Mouse (Mus musculus) lung, postnatal 0 days (tissue): ENCODE data around the gene Memo1. TPM values are rescaled to one million over a fixed set of nuclear protein-coding genes. Genes with fewer than 3 reads are reported as not detected.
"Not testable (repeated sequence)": the region's sequence is repeated elsewhere in the genome, so short reads cannot be mapped to it uniquely, and the experiment has no call there.

Experiments used
- ATAC-seq: fragments of 200-750 bp; cut with Nextera tagmentation; 2 replicates; pipeline ENCODE4 v1.8.0; 2017; ENCODE audit warnings: moderate library complexity
- DNase-seq: peaks from one replicate; pipeline ENCODE4 v3.0.0-alpha.2; 2016; ENCODE audit warnings: low spot score
- H3K27ac ChIP-seq: fragments of 300-500 bp; sonication (generic); 2 replicates; pipeline ENCODE4 v1.5.1; 2014; ENCODE audit warnings: antibody characterized with exemption, mild to moderate bottlenecking, low read length, mixed read lengths
- H3K27me3 ChIP-seq: fragments of 300-500 bp; sonication (generic); replicated peaks from 2 replicates; pipeline ENCODE4 v1.6.1; 2014; ENCODE audit warnings: low read length, mixed read lengths; ENCODE audit not compliant: insufficient read depth
- H3K36me3 ChIP-seq: fragments of 300-500 bp; sonication (generic); 2 replicates; pipeline ENCODE4 v1.6.1; 2014; ENCODE audit warnings: low read length, mixed read lengths; ENCODE audit not compliant: insufficient read depth
- H3K4me1 ChIP-seq: fragments of 300-500 bp; sonication (generic); 2 replicates; pipeline ENCODE4 v1.6.1; 2014; ENCODE audit warnings: antibody characterized with exemption, low read depth, low read length, mixed read lengths; ENCODE audit not compliant: insufficient read depth
- H3K4me2 ChIP-seq: fragments of 300-500 bp; sonication (generic); replicated peaks from 2 replicates; pipeline ENCODE4 v1.6.1; 2014; ENCODE audit warnings: low read depth, mild to moderate bottlenecking, low read length, moderate library complexity, mixed read lengths
- H3K4me3 ChIP-seq: fragments of 300-500 bp; sonication (generic); 2 replicates; pipeline ENCODE4 v1.5.1; 2014; ENCODE audit warnings: low read depth, low read length
- H3K9ac ChIP-seq: fragments of 300-500 bp; sonication (generic); replicated peaks from 2 replicates; pipeline ENCODE4 v1.6.1; 2014; ENCODE audit warnings: low read depth, mild to moderate bottlenecking
- H3K9me3 ChIP-seq: fragments of 300-500 bp; sonication (generic); 2 replicates; pipeline ENCODE4 v1.6.1; 2016; ENCODE audit warnings: low read length, mixed read lengths
- CTCF ChIP-seq: IDR thresholded peaks from 2 replicates; pipeline ENCODE4 v1.5.1; 2016; ENCODE audit warnings: antibody characterized with exemption, mild to moderate bottlenecking
- EP300 ChIP-seq: IDR thresholded peaks from 2 replicates; pipeline ENCODE4 v1.6.1; 2016; ENCODE audit warnings: antibody characterized with exemption, mild to moderate bottlenecking, control low read depth
- WGBS: fragments of 180-500 bp; shearing (Covaris S2); extraction: QIAGEN DNeasy Blood & Tissue Kit; methylation state at CpG from one replicate; pipeline ENCODE4 v1.1.7; 2014; 5-methylcytosine and 5-hydroxymethylcytosine counted together
- polyA plus RNA-seq: library from polyadenylated mRNA; unstranded; fragments of >200 nt; fragmentation: Nextera tagmentation; extraction: Ambion mirVana; gene quantifications from 2 replicates; pipeline ENCODE4 v1.2.1, GENCODE M21; 2015

The Memo1 gene
- polyA plus RNA-seq, 1 experiment from 2014 or later: 54.2 TPM

DNA sequence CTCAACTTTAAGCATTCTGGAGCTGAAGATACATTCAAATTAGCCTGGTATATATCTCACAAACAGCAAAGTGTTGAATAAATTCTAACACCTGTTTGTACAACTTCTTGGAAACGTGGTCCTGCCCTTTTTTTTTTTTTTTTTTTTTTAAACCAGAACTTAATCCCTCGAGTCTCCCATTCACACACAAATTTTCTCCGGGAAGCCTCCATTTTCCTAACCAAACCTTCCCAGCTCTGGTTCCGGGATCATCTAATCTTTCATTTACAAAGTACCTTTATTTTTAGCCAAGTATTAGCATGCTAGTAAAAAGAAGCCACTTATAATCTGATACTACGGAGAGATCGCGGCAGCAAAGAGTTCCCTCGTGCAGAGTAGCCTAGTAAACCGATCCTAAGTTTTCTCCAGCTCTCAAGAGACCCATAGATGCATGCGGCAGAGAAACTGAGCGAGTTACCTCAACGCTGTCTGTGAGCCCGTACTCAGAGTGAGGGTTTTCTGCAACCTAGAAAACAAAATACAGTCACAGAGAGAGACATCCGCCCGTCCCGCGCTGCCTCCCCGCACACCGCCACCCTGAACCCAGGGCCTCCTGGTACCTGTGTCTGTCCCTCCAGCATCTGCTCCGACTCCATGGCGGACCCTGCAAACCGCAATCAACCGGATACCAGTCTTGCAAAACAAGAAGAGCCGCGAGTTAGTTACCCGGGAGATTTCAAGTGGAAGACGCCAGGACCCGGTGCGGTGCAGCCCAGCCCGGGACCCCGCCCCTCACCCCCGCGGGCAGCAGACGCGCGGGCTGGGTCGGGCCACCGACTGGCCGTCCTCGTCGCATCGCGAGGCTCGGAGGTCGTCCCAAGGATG is 20.4 kb upstream of the Memo1 start:
- peak; percentile 83 for ATAC-seq
- under 1% methylated on average over 45 of the region's 45 CpGs for WGBS

DNA sequence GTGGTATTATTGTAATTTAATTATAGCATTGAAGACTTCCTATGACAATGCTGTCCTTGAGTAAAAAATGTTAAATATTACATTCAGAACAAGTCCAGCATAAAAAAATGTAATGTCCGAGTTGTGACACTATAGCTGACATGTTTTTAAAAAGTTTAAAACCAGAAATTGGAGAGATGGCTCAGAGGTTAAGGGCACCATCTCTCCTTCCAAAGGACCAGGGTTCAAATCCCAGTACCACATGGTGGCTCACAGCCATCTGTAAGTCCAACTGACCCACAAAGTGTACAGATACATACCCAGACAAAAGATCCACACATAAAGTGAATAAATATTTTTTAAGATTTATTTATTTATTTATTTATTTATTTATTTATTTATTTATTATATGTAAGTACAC is 10.7 kb upstream of the Memo1 start:
- 84% methylated on average over 1 of the region's 1 CpGs for WGBS
- H3K4me1 ChIP-seq: no peaks in the 10 kb centered on the region
- TF ChIP-seq CTCF (no peak), EP300 (no peak)
- ATAC-seq: no peak
- H3K27me3 ChIP-seq: no peaks in the 10 kb centered on the region
- no peaks in the 10 kb centered on the region for H3K36me3 ChIP-seq
- H3K9ac ChIP-seq: no peak overlapping the region
- H3K4me2 ChIP-seq: no peak overlapping the region
- no peak overlapping the region for H3K4me3 ChIP-seq
- no peak overlapping the region for H3K27ac ChIP-seq
- no peak for DNase-seq
- H3K9me3 ChIP-seq: no peaks in the 10 kb centered on the region

More for the DNA sequence above, 20.4 kb upstream of the Memo1 start:
- no peaks in the 10 kb centered on the region for H3K27me3 ChIP-seq
- peaks cover 6% of the 10 kb centered on the region; the same call in 1 of the 2 replicates for H3K4me1 ChIP-seq
- H3K4me2 ChIP-seq: peak overlapping the region; percentile 85
- peak overlapping the region; percentile 55 for H3K9ac ChIP-seq
- DNase-seq: peak; percentile 7
- peak overlapping the region; percentile 86 for H3K4me3 ChIP-seq
- H3K9me3 ChIP-seq: no peaks in the 10 kb centered on the region
- peak overlapping the region; percentile 74 for H3K27ac ChIP-seq
- no peaks in the 10 kb centered on the region for H3K36me3 ChIP-seq
- no peak for TF ChIP-seq EP300
- no peak for TF ChIP-seq CTCF

DNA sequence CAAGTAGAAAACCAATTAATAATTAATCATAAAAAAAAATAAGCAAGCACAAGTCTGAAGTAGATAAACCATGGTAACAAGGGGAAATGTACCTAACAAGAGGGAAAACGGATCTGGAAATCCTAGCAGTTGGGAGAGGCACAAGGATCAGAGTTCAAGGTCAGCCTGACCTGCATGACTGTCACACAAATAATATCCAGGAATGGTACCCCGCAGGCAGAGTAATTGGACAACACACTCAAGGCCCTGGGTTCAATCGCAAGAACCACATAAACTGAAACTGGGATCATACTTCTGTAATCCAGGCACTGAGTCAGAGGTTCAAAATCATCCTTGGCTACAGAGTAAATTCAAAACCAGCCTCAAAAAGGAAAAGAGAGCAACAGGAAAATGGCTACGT is 10.3 kb upstream of the Memo1 start:
- no peak for TF ChIP-seq EP300
- TF ChIP-seq CTCF: no peak
- DNase-seq: no peak
- Histone ChIP-seq H3K4me3 (no peak overlapping the region), H3K9ac (no peak overlapping the region), H3K4me1 (no peaks in the 10 kb centered on the region), H3K27ac (no peak overlapping the region), H3K27me3 (no peaks in the 10 kb centered on the region), H3K9me3 (no peaks in the 10 kb centered on the region), H3K4me2 (no peak overlapping the region), H3K36me3 (no peaks in the 10 kb centered on the region)
- 92% methylated on average over 4 of the region's 4 CpGs for WGBS
- ATAC-seq: no peak

DNA sequence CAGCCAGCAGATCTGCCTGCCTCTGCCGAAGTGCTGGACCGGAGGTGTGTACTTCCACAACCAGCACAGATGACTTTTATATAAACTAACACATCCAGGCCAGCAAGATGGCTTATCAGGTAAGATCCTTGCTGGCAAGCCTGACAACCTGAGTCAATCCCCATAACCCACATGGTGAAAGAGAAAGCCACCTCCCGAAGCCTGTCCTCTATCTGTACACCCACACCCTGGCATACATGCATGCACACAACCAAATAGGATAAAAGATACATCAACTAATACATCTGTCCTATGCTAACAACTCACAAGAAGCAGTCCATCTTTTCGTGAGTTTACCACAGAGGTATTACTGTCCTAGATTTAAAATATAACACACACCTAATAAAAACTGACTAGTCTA is 8.7 kb upstream of the Memo1 start:
- DNase-seq (no peak), ATAC-seq (no peak)
- 88% methylated on average over 4 of the region's 4 CpGs for WGBS
- Histone ChIP-seq H3K4me1 (no peaks in the 10 kb centered on the region), H3K4me3 (no peak overlapping the region), H3K9me3 (no peaks in the 10 kb centered on the region), H3K9ac (no peak overlapping the region), H3K27me3 (no peaks in the 10 kb centered on the region), H3K4me2 (no peak overlapping the region), H3K36me3 (no peaks in the 10 kb centered on the region), H3K27ac (no peak overlapping the region)
- no peak for TF ChIP-seq CTCF
- no peak for TF ChIP-seq EP300

DNA sequence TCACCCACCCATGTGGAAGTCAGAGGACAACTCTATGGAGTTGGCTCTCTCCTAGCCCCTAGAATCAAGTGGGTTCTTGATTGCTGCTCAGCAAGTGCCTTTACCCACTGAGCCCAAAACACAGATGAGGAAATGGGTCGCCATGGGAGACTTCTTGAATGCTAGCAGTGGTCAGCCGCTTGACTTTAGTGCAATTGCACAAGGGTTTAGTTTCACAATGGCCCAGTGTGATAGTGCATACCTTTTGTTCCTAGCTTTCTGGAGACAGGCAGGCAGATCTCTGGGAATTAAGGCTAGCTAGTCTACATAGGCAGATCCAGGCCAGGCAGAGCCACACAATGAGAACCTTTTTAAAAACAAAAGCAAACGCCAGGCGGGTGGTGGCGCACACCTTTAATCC is 4.8 kb upstream of the Memo1 start:
- ATAC-seq (peak; percentile 4; the same call in 1 of the 2 replicates), DNase-seq (peak; percentile 53)
- H3K4me3 ChIP-seq: no peak overlapping the region
- TF ChIP-seq EP300 (no peak), CTCF (no peak)
- 78% methylated on average over 5 of the region's 5 CpGs for WGBS
- no peaks in the 10 kb centered on the region for H3K4me1 ChIP-seq
- no peaks in the 10 kb centered on the region for H3K27me3 ChIP-seq
- no peaks in the 10 kb centered on the region for H3K9me3 ChIP-seq
- no peak overlapping the region for H3K9ac ChIP-seq
- no peak overlapping the region for H3K4me2 ChIP-seq
- H3K36me3 ChIP-seq: no peaks in the 10 kb centered on the region
- H3K27ac ChIP-seq: no peak overlapping the region

DNA sequence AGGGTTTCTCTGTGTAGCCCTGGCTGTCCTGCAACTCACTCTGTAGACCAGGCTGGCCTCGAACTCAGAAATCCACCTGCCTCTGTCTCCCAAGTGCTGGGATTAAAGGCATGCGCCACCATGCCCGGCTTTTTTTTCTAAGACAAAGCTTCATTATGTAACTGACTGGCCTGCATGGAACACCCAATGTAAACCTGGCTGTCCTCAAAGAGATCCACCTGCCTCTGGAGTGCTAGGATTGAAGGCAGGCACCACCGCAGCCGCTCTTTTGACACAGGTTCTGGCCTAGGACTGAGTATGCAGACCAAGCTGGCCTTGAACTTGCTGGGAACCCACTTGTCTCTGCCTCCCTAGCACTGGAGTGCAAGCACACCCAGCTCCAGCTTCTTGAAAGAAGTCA is 1.7 kb upstream of the Memo1 start:
- H3K27me3 ChIP-seq, H3K9me3 ChIP-seq, H3K36me3 ChIP-seq, ATAC-seq, H3K27ac ChIP-seq, H3K4me1 ChIP-seq, H3K9ac ChIP-seq, H3K4me3 ChIP-seq, H3K4me2 ChIP-seq, DNase-seq: not testable (repeated sequence)
- WGBS: 88% methylated on average over 5 of the region's 5 CpGs
